In the genomic region with DNA sequence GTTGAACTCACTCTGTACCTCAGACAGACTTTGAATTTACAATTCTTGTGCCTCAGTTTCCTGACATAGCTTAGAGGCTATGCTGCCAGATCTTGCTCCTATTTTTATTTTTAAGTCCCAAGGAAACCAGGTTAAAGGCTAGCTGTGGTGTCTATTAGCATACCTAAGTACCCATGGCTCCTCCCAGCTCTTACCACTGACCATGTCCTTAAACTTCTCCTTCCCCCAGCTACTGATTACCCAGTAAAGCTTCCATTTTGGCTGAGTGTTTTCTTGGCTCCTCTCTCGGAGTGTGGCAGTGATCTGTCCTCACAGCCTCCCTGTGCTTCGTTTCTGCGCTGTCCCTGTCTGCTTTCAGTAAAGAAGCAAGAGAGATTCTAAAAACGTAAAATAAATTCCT, we compare ENCODE assay signal across 16 mouse cellular contexts. TPM values are rescaled to one million over a fixed set of nuclear protein-coding genes. Genes with fewer than 3 reads are reported as not detected.
A peak's percentile ranks its signal among the peaks of the same experiment; 100 is the strongest.
DNase-seq lines count a peak whose midpoint lies in the region.
"Had no signal": no experiment of that assay in that cellular context is flagged by ENCODE, and none has a peak within 500 bp of the region (broad histone marks: within the 10 kb centered on the region; RNA-seq: fewer than 3 reads in every experiment).

No protein-coding gene starts in this region.

- DNase-seq in adrenal gland, postnatal 10 days = peak; percentile 18
- no peak for DNase-seq in adrenal gland, adult 2 months
- DNase-seq in kidney, adult 9 months = peak; percentile 33
- DNase-seq in kidney, postnatal 36 days = no peak
- DNase-seq in adipocyte (ENCODE audit: low spot score) = peak; percentile 69
- DNase-seq in thymus, postnatal 4 days = no peak
- no peak for DNase-seq in right cerebral cortex, postnatal 25 days
- DNase-seq: adrenal gland, adult 8-10 months; B cell, adult 2 months; cerebellum, adult 2 months; cerebellum, postnatal 14 days; embryo, embryonic 11 days; gastrocnemius, postnatal 36 days; heart, adult 11 months; heart, postnatal 4 days; kidney, adult 18-20 months had no signal

RNA-seq across cellular contexts. Expression of a gene that starts 35.2 kb away (rescaled TPM):
- total RNA-seq in adrenal gland, postnatal 10 days (2021) = 100 to 1,000 TPM; 153 to 156 TPM
- total RNA-seq in adrenal gland, adult 2 months (2021) = 100 to 1,000 TPM; 165 to 173 TPM
- 28.4 and 34.4 TPM in 2 replicates for polyA plus RNA-seq in adrenal gland, adult 2 months (2012; rRNA removed)

RNA-seq across cellular contexts. Expression of a gene that starts 53.3 kb away (rescaled TPM):
- total RNA-seq in adrenal gland, postnatal 10 days (2021) = 100 to 1,000 TPM; 102 to 107 TPM
- 100 to 1,000 TPM; 109 to 140 TPM for total RNA-seq in adrenal gland, adult 2 months (2021)
- 4.4 and 5.0 TPM in 2 replicates for polyA plus RNA-seq in adrenal gland, adult 2 months (2012; rRNA removed)

Comparison
In these comparisons a context has a peak if more than half of its experiments do, and no peak if none do; other contexts are left out.
1. DNase-seq: peak in adrenal gland, postnatal 10 days (single experiment), kidney, adult 9 months (single experiment) and adipocyte (single experiment); none in adrenal gland, adult 2 months (single experiment), kidney, postnatal 36 days (0 of 2), thymus, postnatal 4 days (single experiment) and right cerebral cortex, postnatal 25 days (single experiment).